Mouse (Mus musculus) ES-E14 (cell line): ENCODE data around the gene Myadml2. TPM values are rescaled to one million over a fixed set of nuclear protein-coding genes. Genes with fewer than 3 reads are reported as not detected.

Source experiments
- DNase-seq: peaks from one replicate; pipeline ENCODE4 v3.0.0-alpha.2; 2013; ENCODE audit warnings: low read depth, low spot score
- H3K27ac ChIP-seq: 2 replicates; pipeline ENCODE4 v1.5.1; 2012; ENCODE audit warnings: low read depth, mild to moderate bottlenecking, low read length, moderate library complexity, mixed read lengths; ENCODE audit not compliant: poor library complexity, insufficient read depth, severe bottlenecking
- H3K36me3 ChIP-seq: 2 replicates; pipeline ENCODE4 v1.6.1; 2012; ENCODE audit warnings: mild to moderate bottlenecking, low read length, moderate library complexity, mixed read lengths; ENCODE audit not compliant: control insufficient read depth, poor library complexity, insufficient read depth, severe bottlenecking
- H3K4me1 ChIP-seq, 2 experiments: fragments of 150-350 bp in 1 of 2; sonication (generic) in 1 of 2; 2 replicates each; pipeline ENCODE4 v1.6.1; 2012; ENCODE audit warnings: low read length in 2 of 2, mild to moderate bottlenecking in 1 of 2, mixed read lengths in 1 of 2; ENCODE audit not compliant: control insufficient read depth in 2 of 2, insufficient read depth in 2 of 2, poor library complexity in 1 of 2
- H3K4me3 ChIP-seq, 2 experiments: fragments of 150-350 bp in 1 of 2; sonication (generic) in 1 of 2; 2 replicates each; pipeline ENCODE4 v1.5.1; 2012; ENCODE audit warnings: low read length in 2 of 2, low read depth in 1 of 2, mild to moderate bottlenecking in 1 of 2, mixed read lengths in 1 of 2; ENCODE audit not compliant: insufficient read depth in 1 of 2, poor library complexity in 1 of 2, severe bottlenecking in 1 of 2
- H3K9ac ChIP-seq: 2 replicates; pipeline ENCODE4 v1.6.1; 2012; ENCODE audit warnings: low read depth, mild to moderate bottlenecking, low read length, mixed read lengths; ENCODE audit not compliant: poor library complexity, insufficient read depth, severe bottlenecking
- H3K9me3 ChIP-seq: fragments of 150-350 bp; sonication (generic); 2 replicates; pipeline ENCODE4 v1.6.1; 2012; ENCODE audit warnings: low read depth, mild to moderate bottlenecking, low read length; ENCODE audit not compliant: control insufficient read depth, insufficient read depth
- CHD2 ChIP-seq: IDR thresholded peaks from 2 replicates; pipeline ENCODE4 v1.6.1; 2014; ENCODE audit warnings: mild to moderate bottlenecking, low read depth, low read length, inconsistent platforms
- HCFC1 ChIP-seq: IDR thresholded peaks from 2 replicates; pipeline ENCODE4 v1.6.1; 2012; ENCODE audit warnings: low read length, inconsistent platforms, borderline replicate concordance; ENCODE audit not compliant: insufficient read depth
- MAFK ChIP-seq: IDR thresholded peaks from 2 replicates; pipeline ENCODE4 v1.6.1; 2014; ENCODE audit warnings: mild to moderate bottlenecking, low read depth, low read length, inconsistent platforms; ENCODE audit not compliant: insufficient read depth
- ZC3H11A ChIP-seq: IDR thresholded peaks from 2 replicates; pipeline ENCODE4 v1.6.1; 2012; ENCODE audit warnings: low read depth, mild to moderate bottlenecking, inconsistent platforms, low read length, borderline replicate concordance
- ZNF384 ChIP-seq: IDR thresholded peaks from 2 replicates; pipeline ENCODE4 v1.6.1; 2012; ENCODE audit warnings: low read depth, low read length, inconsistent platforms
- in situ Hi-C, 2 experiments: fragments of 600-800 bp; cut with MboI; formaldehyde crosslinking; loops; one replicate each; pipeline ENCODE4 v1.15.1; 2025; ENCODE audit warnings: low sequenced_read_pairs in 2 of 2, inconsistent platforms in 1 of 2; ENCODE audit not compliant: unreplicated experiment in 2 of 2
- total RNA-seq: library from RNA; depleted of rRNA; stranded (reverse); fragments of 300-350 nt; gene quantifications from 2 replicates; pipeline ENCODE4 v1.2.3, GENCODE M21; 2012

Myadml2 gene
- total RNA-seq, 1 experiment: not detected

- Histone ChIP-seq H3K36me3 (peaks cover 2% of the 10 kb centered on the region), H3K9ac (no peak overlapping the region), H3K4me1 (peaks cover 0 to 18% of the 10 kb centered on the region in 2 experiments; a peak in 1 of 4 replicates), H3K4me3 (no peak overlapping the region), H3K9me3 (no peaks in the 10 kb centered on the region), H3K27ac (no peak overlapping the region; the same call in 1 of the 2 replicates)
- DNase-seq: no peak
- in situ Hi-C loops: no loop called here
- no peak for TF ChIP-seq HCFC1
These were observed 3.9 kb upstream of the Myadml2 start for GRCm38 (mm10) chr11:120651872-120652271.

- no peaks in the 10 kb centered on the region for H3K9me3 ChIP-seq
- H3K4me1 ChIP-seq: peaks cover 0 to 12% of the 10 kb centered on the region in 2 experiments; a peak in 1 of 4 replicates
- peak overlapping the region; percentile 51 for H3K4me3 ChIP-seq
- no peak overlapping the region for H3K27ac ChIP-seq
- H3K36me3 ChIP-seq: no peaks in the 10 kb centered on the region
- DNase-seq: no peak
- no peak for TF ChIP-seq ZC3H11A
- no peak for TF ChIP-seq ZNF384
- no peak for TF ChIP-seq CHD2
- no peak for TF ChIP-seq HCFC1
- TF ChIP-seq MAFK: no peak
- in situ Hi-C loops: no loop called here
- 0 out of 2 replicates have a peak overlapping the region, but pooled peaks have one; percentile 35 for H3K9ac ChIP-seq
These were observed 719 bp downstream of the Myadml2 start for GRCm38 (mm10) chr11:120647047-120647830.

- peak within 1 kb of the TSS; percentile 81 for H3K9ac ChIP-seq
- H3K4me3 ChIP-seq: peak within 1 kb of the TSS; percentile 72 to 82
- in situ Hi-C loops: no loop called here
- peaks cover 0 to 21% of the 10 kb centered on the region in 2 experiments; a peak in 1 of 4 replicates for H3K4me1 ChIP-seq
- TF ChIP-seq HCFC1 (peak; percentile 37; the same call in 1 of the 2 replicates), CHD2 (0 out of 2 replicates have a peak, but pooled peaks have one; percentile 47), ZNF384 (no peak)
- peaks cover 3% of the 10 kb centered on the region; the same call in 1 of the 2 replicates for H3K36me3 ChIP-seq
- no peak within 1 kb of the TSS; the same call in 1 of the 2 replicates for H3K27ac ChIP-seq
- H3K9me3 ChIP-seq: no peaks in the 10 kb centered on the region
- DNase-seq: peak; percentile 87
These were observed 4.4 kb downstream of the Myadml2 start, which contains the start of gene Pycr1 for GRCm38 (mm10) chr11:120643601-120643987. Pycr1 (minus strand) TSS chr11:120643769.

GRCm38 (mm10) chr11:120642939-120643600 lies 4.9 kb downstream of the Myadml2 start:
- Histone ChIP-seq H3K4me3 (peak overlapping the region; percentile 72 to 82), H3K9me3 (no peaks in the 10 kb centered on the region), H3K9ac (peak overlapping the region; percentile 81), H3K4me1 (peaks cover 0 to 20% of the 10 kb centered on the region in 2 experiments; a peak in 1 of 4 replicates), H3K36me3 (peaks cover 3% of the 10 kb centered on the region; the same call in 1 of the 2 replicates), H3K27ac (no peak overlapping the region; the same call in 1 of the 2 replicates)
- no peak for DNase-seq
- no peak for TF ChIP-seq HCFC1
- TF ChIP-seq CHD2: no peak
- no peak for TF ChIP-seq ZNF384
- TF ChIP-seq ZC3H11A: no peak
- no peak for TF ChIP-seq MAFK
- in situ Hi-C loops: no loop called here
